Mouse (Mus musculus) G1E-ER4 (cell line): Measurements from ENCODE around the gene Sycp2l. TPM values are rescaled to one million over a fixed set of nuclear protein-coding genes. Genes with fewer than 3 reads are reported as not detected.

Experiments used
- GATA1 ChIP-seq: IDR thresholded peaks from one replicate; pipeline ENCODE4 v1.8.0; 2012; ENCODE audit warnings: low read length, inconsistent platforms
- polyA plus RNA-seq: library from polyadenylated mRNA; stranded (reverse); fragments of >175 nt; gene quantifications from 2 replicates; pipeline ENCODE4 v1.2.3, GENCODE M21; 2012

The Sycp2l gene
- polyA plus RNA-seq, 1 experiment = not detected

GRCm38 (mm10) chr13:41203691-41204090, 89.6 kb downstream of the Sycp2l start:
- TF ChIP-seq GATA1 = no peak

GRCm38 (mm10) chr13:41206241-41206640, 92.1 kb downstream of the Sycp2l start:
- TF ChIP-seq GATA1 = no peak

- TF ChIP-seq GATA1 = no peak
Measured at GRCm38 (mm10) chr13:41211276-41211675, 97.2 kb downstream of the Sycp2l start.

- no peak for TF ChIP-seq GATA1
Measured at GRCm38 (mm10) chr13:41212558-41213322, 98.6 kb downstream of the Sycp2l start.

- TF ChIP-seq GATA1 = no peak
Measured at GRCm38 (mm10) chr13:41215669-41216068, 101.6 kb downstream of the Sycp2l start.

- no peak for TF ChIP-seq GATA1
Measured at GRCm38 (mm10) chr13:41216236-41216635, 102.1 kb downstream of the Sycp2l start.

- TF ChIP-seq GATA1 = no peak
Measured at GRCm38 (mm10) chr13:41219056-41219455, 104.9 kb downstream of the Sycp2l start.

GRCm38 (mm10) chr13:41219687-41220303, 105.7 kb downstream of the Sycp2l start:
- no peak for TF ChIP-seq GATA1

- no peak for TF ChIP-seq GATA1
Measured at GRCm38 (mm10) chr13:41220304-41220834, 106.3 kb downstream of the Sycp2l start, which contains the start of gene Elovl2. Elovl2 (minus strand) TSS chr13:41220405.

Other genes with a start within 250 kb of the Sycp2l start
- gene Pak1ip1, start 113.3 kb upstream of the Sycp2l start, polyA plus RNA-seq = 35.7 and 43.8 TPM in 2 replicates
- gene Tmem14c, start 98.0 kb upstream of the Sycp2l start, polyA plus RNA-seq = 134 and 209 TPM in 2 replicates
- not detected in 2 replicates for gene Mak, start 34.6 kb upstream of the Sycp2l start, polyA plus RNA-seq
- gene Gcm2, start 3.3 kb upstream of the Sycp2l start, polyA plus RNA-seq = not detected in 2 replicates
- not detected in 2 replicates for gene Elovl2, start 106.1 kb downstream of the Sycp2l start, polyA plus RNA-seq
- gene Smim13, start 135.5 kb downstream of the Sycp2l start, polyA plus RNA-seq = 3.1 and 4.2 TPM in 2 replicates
- gene Gm17364, start 159.7 kb downstream of the Sycp2l start, polyA plus RNA-seq = not detected in 2 replicates